Mouse (Mus musculus): Measurements from ENCODE around the gene Slc36a4. TPM values are rescaled to one million over a fixed set of nuclear protein-coding genes. Genes with fewer than 3 reads are reported as not detected.

Gene Slc36a4
- polyA plus RNA-seq, 1 experiment = 2.6 TPM

DNA sequence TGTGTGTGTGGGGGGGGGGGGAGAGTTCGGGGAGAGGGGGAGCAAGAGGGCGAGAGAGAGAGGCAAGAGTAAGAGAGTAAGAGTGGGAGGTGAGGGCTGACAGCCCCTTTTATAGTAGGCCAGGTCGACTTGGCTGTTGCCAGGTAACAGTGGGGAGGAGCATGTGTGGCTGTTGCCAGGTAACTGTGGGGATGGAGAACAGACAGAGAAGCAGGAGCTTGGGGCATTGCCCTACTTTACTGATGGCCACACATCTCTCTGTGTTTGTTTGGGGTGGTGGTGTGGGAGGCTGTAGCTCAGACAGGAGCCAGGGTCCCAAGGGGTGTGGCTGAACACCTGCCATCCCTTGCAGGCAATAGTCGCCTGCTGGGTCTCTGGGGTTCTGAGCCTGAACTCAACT, 63.9 kb downstream of the Slc36a4 start:
- TF ChIP-seq CEBPB (IDR thresholded peaks at IDR 0.05; ENCODE audit: insufficient read depth, poor library complexity, severe bottlenecking) (no peak), REST (IDR thresholded peaks at IDR 0.05; ENCODE audit: insufficient read depth, insufficient read length) (no peak), POLR2A (IDR thresholded peaks at IDR 0.05; ENCODE audit: insufficient read length, low read depth) (no peak), MYOD1 (IDR thresholded peaks at IDR 0.05; ENCODE audit: control insufficient read depth in 1 of 3, insufficient read length in 2 of 3, low read depth in 2 of 3) (no peak)
- Histone ChIP-seq H3K79me2 (ENCODE audit: control insufficient read depth, insufficient read depth) (no peaks in the 10 kb centered on the region), H3K36me3 (ENCODE audit: control insufficient read depth, insufficient read depth) (no peaks in the 10 kb centered on the region), H3K4me2 (ENCODE audit: low read depth) (no peak overlapping the region), H3K4me3 (no peak overlapping the region), H3ac (ENCODE audit: control insufficient read depth, insufficient read length) (no peak overlapping the region), H3K27me3 (ENCODE audit: control insufficient read depth, insufficient read depth, insufficient read length) (no peaks in the 10 kb centered on the region)

- Histone ChIP-seq H3K4me3 (no peak overlapping the region), H3K27me3 (ENCODE audit: control insufficient read depth, insufficient read depth, insufficient read length) (no peaks in the 10 kb centered on the region), H3K4me2 (ENCODE audit: low read depth) (no peak overlapping the region), H3K36me3 (ENCODE audit: control insufficient read depth, insufficient read depth) (no peaks in the 10 kb centered on the region), H3K79me2 (ENCODE audit: control insufficient read depth, insufficient read depth) (no peaks in the 10 kb centered on the region), H3ac (ENCODE audit: control insufficient read depth, insufficient read length) (no peak overlapping the region)
- TF ChIP-seq MYOG (IDR thresholded peaks at IDR 0.05; ENCODE audit: control insufficient read depth in 1 of 3, insufficient read depth in 1 of 3, insufficient read length in 2 of 3, low read depth in 2 of 3) = no peak
- TF ChIP-seq POLR2A (IDR thresholded peaks at IDR 0.05; ENCODE audit: insufficient read length, low read depth) = no peak
- no peak for TF ChIP-seq E2F4 (IDR thresholded peaks at IDR 0.05; ENCODE audit: insufficient read depth)
- TF ChIP-seq MAX (IDR thresholded peaks at IDR 0.05; ENCODE audit: low read depth) = no peak
- TF ChIP-seq USF1 (IDR thresholded peaks at IDR 0.05; ENCODE audit: low read depth) = no peak
- TF ChIP-seq POLR2AphosphoS2 (IDR thresholded peaks at IDR 0.05; ENCODE audit: insufficient read length, low read depth) = no peak
- no peak for TF ChIP-seq SRF (IDR thresholded peaks at IDR 0.05; ENCODE audit: control insufficient read depth, insufficient read length, low read depth)
- no peak for TF ChIP-seq REST (IDR thresholded peaks at IDR 0.05; ENCODE audit: insufficient read depth, insufficient read length)
- no peak for TF ChIP-seq TCF3 (IDR thresholded peaks at IDR 0.05; ENCODE audit: insufficient read length, low read depth)
- no peak for TF ChIP-seq MYOD1 (IDR thresholded peaks at IDR 0.05; ENCODE audit: control insufficient read depth in 1 of 3, insufficient read length in 2 of 3, low read depth in 2 of 3)
- TF ChIP-seq CEBPB (IDR thresholded peaks at IDR 0.05; ENCODE audit: insufficient read depth, poor library complexity, severe bottlenecking) = no peak
Observed at GRCm38 (mm10) chr9:15774911-15775310, 65.4 kb downstream of the Slc36a4 start.

- H3ac ChIP-seq (ENCODE audit: control insufficient read depth, insufficient read length) = no peak overlapping the region
- H3K36me3 ChIP-seq (ENCODE audit: control insufficient read depth, insufficient read depth) = no peaks in the 10 kb centered on the region
- H3K79me2 ChIP-seq (ENCODE audit: control insufficient read depth, insufficient read depth) = no peaks in the 10 kb centered on the region
- no peak overlapping the region for H3K4me3 ChIP-seq
- H3K27me3 ChIP-seq (ENCODE audit: control insufficient read depth, insufficient read depth, insufficient read length) = no peaks in the 10 kb centered on the region
- no peak for TF ChIP-seq USF1 (IDR thresholded peaks at IDR 0.05; ENCODE audit: low read depth)
- TF ChIP-seq REST (IDR thresholded peaks at IDR 0.05; ENCODE audit: insufficient read depth, insufficient read length) = no peak
- no peak for TF ChIP-seq POLR2A (IDR thresholded peaks at IDR 0.05; ENCODE audit: insufficient read length, low read depth)
- TF ChIP-seq TCF12 (IDR thresholded peaks at IDR 0.05; ENCODE audit: insufficient read depth, poor library complexity, severe bottlenecking) = no peak
- no peak for TF ChIP-seq POLR2AphosphoS2 (IDR thresholded peaks at IDR 0.05; ENCODE audit: insufficient read length, low read depth)
- TF ChIP-seq TCF3 (IDR thresholded peaks at IDR 0.05; ENCODE audit: insufficient read length, low read depth) = no peak
- no peak for TF ChIP-seq CEBPB (IDR thresholded peaks at IDR 0.05; ENCODE audit: insufficient read depth, poor library complexity, severe bottlenecking)
- no peak for TF ChIP-seq MYOD1 (IDR thresholded peaks at IDR 0.05; ENCODE audit: control insufficient read depth in 1 of 3, insufficient read length in 2 of 3, low read depth in 2 of 3)
- no peak for TF ChIP-seq MYOG (IDR thresholded peaks at IDR 0.05; ENCODE audit: control insufficient read depth in 1 of 3, insufficient read depth in 1 of 3, insufficient read length in 2 of 3, low read depth in 2 of 3)
- TF ChIP-seq SRF (IDR thresholded peaks at IDR 0.05; ENCODE audit: control insufficient read depth, insufficient read length, low read depth) = no peak
- TF ChIP-seq MAX (IDR thresholded peaks at IDR 0.05; ENCODE audit: low read depth) = no peak
- TF ChIP-seq E2F4 (IDR thresholded peaks at IDR 0.05; ENCODE audit: insufficient read depth) = no peak
- H3K4me2 ChIP-seq (ENCODE audit: low read depth) = no peak overlapping the region
Observed at GRCm38 (mm10) chr9:15781936-15782335, 72.4 kb downstream of the Slc36a4 start.

GRCm38 (mm10) chr9:15786192-15786591, 76.7 kb downstream of the Slc36a4 start:
- no peak for TF ChIP-seq CEBPB (IDR thresholded peaks at IDR 0.05; ENCODE audit: insufficient read depth, poor library complexity, severe bottlenecking)
- no peak for TF ChIP-seq TCF3 (IDR thresholded peaks at IDR 0.05; ENCODE audit: insufficient read length, low read depth)
- TF ChIP-seq USF1 (IDR thresholded peaks at IDR 0.05; ENCODE audit: low read depth) = no peak
- no peak for TF ChIP-seq REST (IDR thresholded peaks at IDR 0.05; ENCODE audit: insufficient read depth, insufficient read length)
- no peak for TF ChIP-seq MYOD1 (IDR thresholded peaks at IDR 0.05; ENCODE audit: control insufficient read depth in 1 of 3, insufficient read length in 2 of 3, low read depth in 2 of 3)
- TF ChIP-seq POLR2AphosphoS2 (IDR thresholded peaks at IDR 0.05; ENCODE audit: insufficient read length, low read depth) = no peak
- no peak for TF ChIP-seq MAX (IDR thresholded peaks at IDR 0.05; ENCODE audit: low read depth)
- no peak for TF ChIP-seq POLR2A (IDR thresholded peaks at IDR 0.05; ENCODE audit: insufficient read length, low read depth)
- TF ChIP-seq MYOG (IDR thresholded peaks at IDR 0.05; ENCODE audit: control insufficient read depth in 1 of 3, insufficient read depth in 1 of 3, insufficient read length in 2 of 3, low read depth in 2 of 3) = no peak
- TF ChIP-seq TCF12 (IDR thresholded peaks at IDR 0.05; ENCODE audit: insufficient read depth, poor library complexity, severe bottlenecking) = no peak
- no peak for TF ChIP-seq SRF (IDR thresholded peaks at IDR 0.05; ENCODE audit: control insufficient read depth, insufficient read length, low read depth)
- no peak for TF ChIP-seq E2F4 (IDR thresholded peaks at IDR 0.05; ENCODE audit: insufficient read depth)
- no peaks in the 10 kb centered on the region for H3K27me3 ChIP-seq (ENCODE audit: control insufficient read depth, insufficient read depth, insufficient read length)
- H3K4me2 ChIP-seq (ENCODE audit: low read depth) = no peak overlapping the region
- H3K4me3 ChIP-seq = no peak overlapping the region
- no peaks in the 10 kb centered on the region for H3K79me2 ChIP-seq (ENCODE audit: control insufficient read depth, insufficient read depth)
- no peak overlapping the region for H3ac ChIP-seq (ENCODE audit: control insufficient read depth, insufficient read length)
- no peaks in the 10 kb centered on the region for H3K36me3 ChIP-seq (ENCODE audit: control insufficient read depth, insufficient read depth)

DNA sequence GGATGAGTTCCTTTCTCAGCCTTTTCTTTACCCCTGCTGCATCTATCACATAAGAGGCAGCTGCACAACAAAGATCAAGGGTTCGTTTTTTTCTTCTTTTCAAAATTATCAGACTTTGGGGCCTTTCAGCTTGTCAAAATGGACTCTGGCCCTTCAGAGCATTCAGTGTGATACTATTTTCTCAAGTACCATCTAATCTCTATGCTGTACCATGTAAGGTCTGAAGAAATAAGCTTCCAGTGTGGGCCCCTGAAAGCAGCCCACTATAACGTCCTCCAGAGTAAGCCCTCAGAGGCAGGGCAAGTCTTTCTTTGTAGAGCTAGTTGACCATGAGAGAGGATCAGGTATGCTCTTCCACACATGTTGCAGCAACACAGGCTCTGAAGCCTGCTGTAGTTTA, 77.1 kb downstream of the Slc36a4 start:
- Histone ChIP-seq H3K4me2 (ENCODE audit: low read depth) (no peak overlapping the region), H3K79me2 (ENCODE audit: control insufficient read depth, insufficient read depth) (no peaks in the 10 kb centered on the region), H3ac (ENCODE audit: control insufficient read depth, insufficient read length) (no peak overlapping the region), H3K36me3 (ENCODE audit: control insufficient read depth, insufficient read depth) (no peaks in the 10 kb centered on the region), H3K4me3 (no peak overlapping the region), H3K27me3 (ENCODE audit: control insufficient read depth, insufficient read depth, insufficient read length) (no peaks in the 10 kb centered on the region)
- TF ChIP-seq CEBPB (IDR thresholded peaks at IDR 0.05; ENCODE audit: insufficient read depth, poor library complexity, severe bottlenecking) (no peak), POLR2A (IDR thresholded peaks at IDR 0.05; ENCODE audit: insufficient read length, low read depth) (no peak), MYOG (IDR thresholded peaks at IDR 0.05; ENCODE audit: control insufficient read depth in 1 of 3, insufficient read depth in 1 of 3, insufficient read length in 2 of 3, low read depth in 2 of 3) (no peak), MYOD1 (IDR thresholded peaks at IDR 0.05; ENCODE audit: control insufficient read depth in 1 of 3, insufficient read length in 2 of 3, low read depth in 2 of 3) (no peak), USF1 (IDR thresholded peaks at IDR 0.05; ENCODE audit: low read depth) (no peak)

All from myocyte (in vitro differentiated cells).